Mouse (Mus musculus) stomach, postnatal 0 days (tissue): ENCODE data around the gene Pakap. TPM values are rescaled to one million over a fixed set of nuclear protein-coding genes. Genes with fewer than 3 reads are reported as not detected.

ENCODE experiments used
- ATAC-seq: fragments of 200-750 bp; cut with Nextera tagmentation; 2 replicates; pipeline ENCODE4 v1.8.0; 2017; ENCODE audit not compliant: low FRiP score, low TSS enrichment
- DNase-seq: peaks from one replicate; pipeline ENCODE4 v3.0.0-alpha.2; 2016; ENCODE audit warnings: low spot score
- H3K27ac ChIP-seq: fragments of 300-500 bp; sonication (generic); replicated peaks from 2 replicates; pipeline ENCODE4 v1.5.1; 2014; ENCODE audit warnings: mild to moderate bottlenecking, control low read depth
- H3K27me3 ChIP-seq: fragments of 300-500 bp; sonication (generic); 2 replicates; pipeline ENCODE4 v1.6.1; 2014; ENCODE audit warnings: low read length; ENCODE audit not compliant: control insufficient read depth, insufficient read depth
- H3K36me3 ChIP-seq: fragments of 300-500 bp; sonication (generic); 2 replicates; pipeline ENCODE4 v1.6.1; 2014; ENCODE audit warnings: low read length, mixed read lengths; ENCODE audit not compliant: control insufficient read depth, insufficient read depth
- H3K4me1 ChIP-seq: fragments of 300-500 bp; sonication (generic); replicated peaks from 2 replicates; pipeline ENCODE4 v1.6.1; 2014; ENCODE audit warnings: antibody characterized with exemption; ENCODE audit not compliant: control insufficient read depth, insufficient read depth
- H3K4me2 ChIP-seq: fragments of 300-500 bp; sonication (generic); replicated peaks from 2 replicates; pipeline ENCODE4 v1.6.1; 2014; ENCODE audit warnings: low read depth, mild to moderate bottlenecking, control low read depth, moderate library complexity
- H3K4me3 ChIP-seq: fragments of 300-500 bp; sonication (generic); 2 replicates; pipeline ENCODE4 v1.5.1; 2014; ENCODE audit warnings: low read depth, low read length, control low read depth
- H3K9ac ChIP-seq: fragments of 300-500 bp; sonication (generic); 2 replicates; pipeline ENCODE4 v1.6.1; 2014; ENCODE audit warnings: mild to moderate bottlenecking, low read length, control low read depth, mixed read lengths
- H3K9me3 ChIP-seq: fragments of 300-500 bp; sonication (generic); 2 replicates; pipeline ENCODE4 v1.6.1; 2016; ENCODE audit warnings: low read length; ENCODE audit not compliant: control insufficient read depth
- CTCF ChIP-seq: IDR thresholded peaks from 2 replicates; pipeline ENCODE4 v1.5.1; 2016; ENCODE audit warnings: antibody characterized with exemption, low read depth, mild to moderate bottlenecking, moderate library complexity
- EP300 ChIP-seq: optimal IDR thresholded peaks from 2 replicates; pipeline ENCODE3; 2016; ENCODE audit warnings: antibody characterized with exemption
- WGBS: fragments of 180-500 bp; shearing (Covaris S2); extraction: QIAGEN DNeasy Blood & Tissue Kit; methylation state at CpG from one replicate; pipeline ENCODE4 v1.1.7; 2014; 5-methylcytosine and 5-hydroxymethylcytosine counted together
- polyA plus RNA-seq: library from polyadenylated mRNA; unstranded; fragments of >200 nt; fragmentation: Nextera tagmentation; extraction: Ambion mirVana; gene quantifications from 2 replicates; pipeline ENCODE4 v1.2.1, GENCODE M21; 2015

Gene Pakap
- polyA plus RNA-seq, 1 experiment from 2014 or later, result 12.2 TPM

DNA sequence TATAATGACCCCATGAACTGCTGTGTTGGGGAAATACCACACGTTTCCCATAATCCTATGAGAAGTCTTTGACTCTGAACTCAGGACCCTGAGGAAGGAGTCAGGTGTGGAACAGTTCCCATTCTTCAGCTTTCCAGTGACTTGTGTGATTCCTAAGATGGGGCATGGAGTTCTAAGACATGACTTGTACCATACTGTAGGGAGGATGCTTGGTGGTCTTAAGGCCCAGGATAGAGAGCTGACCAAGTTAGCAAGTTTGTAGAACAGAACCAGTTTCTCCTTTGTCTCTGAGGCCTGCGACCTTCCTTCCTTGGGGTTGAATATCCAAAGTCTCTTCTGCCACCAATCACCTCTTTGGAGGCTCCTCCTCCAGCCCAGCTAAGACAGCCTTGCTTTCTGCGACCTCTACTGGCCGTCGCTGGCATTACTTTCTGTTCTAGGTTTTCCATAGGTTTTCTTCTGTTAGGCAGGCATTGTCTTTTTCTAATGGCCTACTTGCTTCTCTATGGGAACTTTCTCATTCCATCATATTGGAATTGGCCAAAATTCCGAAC, 311.9 kb downstream of the Pakap start:
- Histone ChIP-seq H3K4me2 (no peak overlapping the region), H3K9ac (no peak overlapping the region), H3K27me3 (no peaks in the 10 kb centered on the region), H3K4me1 (no peaks in the 10 kb centered on the region), H3K36me3 (no peaks in the 10 kb centered on the region), H3K27ac (no peak overlapping the region), H3K4me3 (no peak overlapping the region), H3K9me3 (no peaks in the 10 kb centered on the region)
- WGBS, result 19% methylated on average over 6 of the region's 6 CpGs
- DNase-seq, result peak; percentile 84
- ATAC-seq, result peak; percentile 54
- TF ChIP-seq CTCF (peak; percentile 98), EP300 (no peak)

DNA sequence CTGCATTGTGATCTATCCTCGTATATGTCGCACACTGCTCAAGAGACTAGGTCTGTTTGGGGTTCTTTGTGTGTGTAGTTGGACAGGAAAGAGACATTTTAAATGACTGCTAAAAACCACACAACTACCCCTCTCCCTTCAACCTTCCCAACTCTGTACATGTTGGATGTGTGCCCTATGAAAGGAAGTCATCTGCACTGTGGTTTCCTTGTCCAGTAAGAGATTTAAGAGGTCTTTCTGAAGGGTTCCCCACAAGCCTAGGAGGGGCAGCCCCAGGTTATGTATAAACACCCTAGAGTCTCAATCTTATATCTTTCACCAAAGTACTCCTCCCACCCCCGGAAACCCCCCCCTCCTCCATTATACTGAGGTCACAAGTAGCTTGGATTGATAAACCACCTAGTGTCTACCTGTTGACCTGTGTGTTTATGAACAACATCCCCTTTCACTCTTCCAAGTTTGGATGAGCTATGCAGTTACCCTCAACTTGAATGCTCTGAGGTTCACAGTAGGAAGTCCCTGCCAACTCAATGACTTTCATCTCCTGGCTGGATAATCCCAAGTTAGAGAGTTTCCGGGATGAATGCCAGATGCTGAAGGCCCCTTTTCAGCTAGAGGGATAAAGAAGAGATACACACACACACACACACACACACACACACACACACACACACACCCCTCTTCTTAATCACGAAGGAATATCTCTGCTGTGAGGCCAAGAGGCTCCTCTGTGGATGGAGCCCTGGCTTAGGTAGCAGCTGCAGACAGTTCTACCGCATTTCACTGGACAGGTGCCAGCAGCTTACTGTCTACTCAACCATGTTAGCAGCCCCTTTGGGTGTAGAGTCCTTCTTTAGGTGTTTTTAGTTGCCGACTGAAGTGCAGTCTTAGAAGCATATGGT, 315.8 kb downstream of the Pakap start:
- no peak for DNase-seq
- Histone ChIP-seq H3K36me3 (no peaks in the 10 kb centered on the region), H3K9ac (no peak overlapping the region), H3K4me3 (no peak overlapping the region), H3K9me3 (no peaks in the 10 kb centered on the region), H3K4me2 (no peak overlapping the region), H3K27ac (no peak overlapping the region), H3K4me1 (no peaks in the 10 kb centered on the region), H3K27me3 (no peaks in the 10 kb centered on the region)
- TF ChIP-seq CTCF (no peak), EP300 (no peak)
- 42% methylated on average over 7 of the region's 7 CpGs for WGBS
- ATAC-seq, result peak; percentile 12; the same call in 1 of the 2 replicates

DNA sequence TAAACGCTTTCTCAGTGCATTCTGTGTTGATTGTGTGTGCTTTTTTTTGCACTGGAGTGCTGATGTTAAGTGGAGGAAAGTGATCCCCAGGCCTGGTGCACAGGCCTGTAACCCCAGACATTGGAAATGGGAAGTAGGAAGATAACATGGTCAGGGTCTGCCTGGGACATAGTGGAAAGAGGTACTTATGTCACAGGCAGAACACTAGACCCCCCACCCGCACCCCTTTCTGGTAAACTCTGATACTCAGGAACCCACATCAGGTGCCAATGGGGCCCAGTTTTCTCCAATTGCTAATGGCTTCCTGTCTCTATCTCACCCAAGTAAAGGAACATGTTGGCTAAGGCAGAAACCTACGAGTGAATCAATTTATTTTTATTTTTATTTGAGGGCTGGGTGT, 316.5 kb downstream of the Pakap start:
- no peaks in the 10 kb centered on the region for H3K4me1 ChIP-seq
- DNase-seq, result no peak
- H3K4me3 ChIP-seq, result no peak overlapping the region
- H3K9ac ChIP-seq, result no peak overlapping the region
- TF ChIP-seq CTCF (no peak), EP300 (no peak)
- no peaks in the 10 kb centered on the region for H3K36me3 ChIP-seq
- H3K9me3 ChIP-seq, result no peaks in the 10 kb centered on the region
- H3K4me2 ChIP-seq, result no peak overlapping the region
- ATAC-seq, result no peak
- no peaks in the 10 kb centered on the region for H3K27me3 ChIP-seq
- 73% methylated on average over 3 of the region's 3 CpGs for WGBS
- no peak overlapping the region for H3K27ac ChIP-seq

DNA sequence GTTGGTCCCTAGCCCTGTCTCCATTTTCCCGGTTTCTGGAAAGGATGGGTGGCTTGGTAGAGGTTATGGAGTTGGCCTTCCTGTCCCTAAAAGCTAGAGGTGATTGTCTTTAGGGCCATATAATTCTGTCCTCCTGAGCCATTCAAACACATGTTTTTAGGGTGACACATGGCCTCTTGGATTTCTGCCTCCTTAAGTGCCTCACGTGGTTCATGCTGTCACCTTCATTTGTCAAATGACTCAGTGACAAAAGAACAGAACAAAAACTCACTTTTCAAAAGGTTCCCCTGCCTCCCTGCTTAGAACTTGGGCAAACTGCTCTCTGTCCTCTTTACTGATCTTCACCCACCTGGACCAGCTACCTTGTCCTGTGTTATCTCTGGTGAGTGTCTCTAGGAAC, 317.2 kb downstream of the Pakap start:
- Histone ChIP-seq H3K27ac (no peak overlapping the region), H3K9me3 (no peaks in the 10 kb centered on the region), H3K27me3 (no peaks in the 10 kb centered on the region), H3K9ac (no peak overlapping the region), H3K4me3 (no peak overlapping the region), H3K4me2 (no peak overlapping the region), H3K36me3 (no peaks in the 10 kb centered on the region), H3K4me1 (no peaks in the 10 kb centered on the region)
- no peak for ATAC-seq
- WGBS, result 61% methylated on average over 2 of the region's 2 CpGs
- no peak for DNase-seq
- TF ChIP-seq CTCF, result no peak
- no peak for TF ChIP-seq EP300

DNA sequence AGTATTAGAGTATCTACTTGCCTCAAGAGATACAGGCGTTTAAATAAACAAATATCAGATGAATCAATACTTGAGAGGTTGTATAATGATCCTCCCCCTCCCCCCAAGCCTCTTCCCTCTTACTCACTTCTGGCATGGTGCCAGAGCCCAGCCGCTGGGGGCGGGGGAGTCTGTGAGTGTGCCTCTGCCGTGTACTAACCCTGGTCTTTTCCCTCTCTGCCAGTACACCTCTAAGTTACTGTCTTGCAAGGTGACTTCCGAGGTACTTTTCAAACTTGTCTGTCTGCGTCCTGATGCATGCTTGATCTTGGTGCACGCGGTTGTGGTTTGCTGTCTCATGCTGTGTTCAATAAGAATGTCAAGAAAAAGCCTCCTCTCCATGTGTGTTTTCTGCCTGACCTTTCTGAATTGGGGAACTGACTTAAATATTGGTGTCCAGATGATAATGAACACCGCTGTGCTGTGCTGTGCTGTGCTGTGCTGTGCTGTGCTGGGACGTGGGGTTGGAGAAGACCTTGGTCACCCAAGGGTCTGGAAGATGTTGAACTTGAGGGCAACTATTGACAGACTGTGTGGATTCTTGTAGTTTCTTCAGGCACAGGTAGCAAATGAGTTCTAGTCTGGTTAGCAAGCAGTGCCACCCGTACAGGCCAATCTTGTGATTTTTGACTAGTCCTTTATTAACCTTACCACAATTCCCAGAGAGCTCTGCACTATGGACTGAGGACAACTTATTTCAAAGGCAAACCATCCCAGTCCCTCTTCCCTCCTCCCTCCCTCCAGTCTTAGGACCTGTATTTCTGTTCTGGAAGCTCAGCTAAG, 318.3 kb downstream of the Pakap start:
- peak; percentile 34 for DNase-seq
- no peak for ATAC-seq
- no peak overlapping the region for H3K27ac ChIP-seq
- no peaks in the 10 kb centered on the region for H3K4me1 ChIP-seq
- H3K4me2 ChIP-seq, result no peak overlapping the region
- no peaks in the 10 kb centered on the region for H3K9me3 ChIP-seq
- H3K4me3 ChIP-seq, result no peak overlapping the region
- no peaks in the 10 kb centered on the region for H3K36me3 ChIP-seq
- TF ChIP-seq EP300, result no peak
- 45% methylated on average over 11 of the region's 11 CpGs for WGBS
- H3K27me3 ChIP-seq, result no peaks in the 10 kb centered on the region
- no peak overlapping the region for H3K9ac ChIP-seq

DNA sequence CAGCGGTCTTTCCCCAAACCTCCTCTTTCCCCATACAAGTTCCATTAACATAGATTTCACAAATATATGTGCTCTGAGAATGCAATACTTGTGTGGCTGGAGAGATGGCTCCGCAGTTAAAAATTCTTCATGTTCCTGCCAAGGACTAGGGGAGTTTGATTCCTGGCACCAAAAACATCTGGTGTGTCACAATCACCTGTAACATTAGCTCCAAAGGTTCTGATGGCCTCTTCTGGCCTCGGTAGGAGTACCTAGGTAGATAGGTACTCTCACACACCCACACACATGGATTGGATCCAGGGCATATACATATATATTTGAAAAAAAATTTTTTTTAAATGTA, 318.9 kb downstream of the Pakap start:
- WGBS, result 85% methylated on average over 3 of the region's 3 CpGs
- Histone ChIP-seq H3K9ac (no peak overlapping the region), H3K36me3 (no peaks in the 10 kb centered on the region), H3K27ac (no peak overlapping the region), H3K4me1 (no peaks in the 10 kb centered on the region), H3K27me3 (no peaks in the 10 kb centered on the region), H3K4me3 (no peak overlapping the region), H3K4me2 (no peak overlapping the region), H3K9me3 (no peaks in the 10 kb centered on the region)
- TF ChIP-seq EP300 (no peak), CTCF (no peak)
- DNase-seq (no peak), ATAC-seq (no peak)
